ENCODE assay signal across 10 mouse cellular contexts in genomic region chr12:15698042-15698771, GRCm38 (mm10).
A peak's percentile ranks its signal among the peaks of the same experiment; 100 is the strongest.
DNase-seq lines count a peak whose midpoint lies in the region; ATAC-seq and TF ChIP-seq lines count a peak whose summit lies in the region.
"Had no signal": no experiment of that assay in that cellular context is flagged by ENCODE, and none has a peak within 500 bp of the region (broad histone marks: within the 10 kb centered on the region; RNA-seq: fewer than 3 reads in every experiment).

No protein-coding gene starts in this region.

- no peak for TF ChIP-seq POLR2A in limb, embryonic 14.5 days (IDR thresholded peaks at IDR 0.05; ENCODE audit: borderline replicate concordance, extremely low read depth, insufficient read depth, insufficient read length)

- 65% methylated on average over 6 of the region's 6 CpGs for WGBS in heart, embryonic 11.5 days (ENCODE audit: insufficient replicate concordance)
- 50% methylated on average over 6 of the region's 6 CpGs for WGBS in embryonic facial prominence, embryonic 12.5 days
- 39% methylated on average over 6 of the region's 6 CpGs for WGBS in intestine, embryonic 15.5 days
- 47% methylated on average over 6 of the region's 6 CpGs for WGBS in limb, embryonic 14.5 days

- no peak overlapping the region for H3K27ac ChIP-seq in heart, embryonic 11.5 days (ENCODE audit: low read depth, low read length)
- H3K27ac ChIP-seq in embryonic facial prominence, embryonic 12.5 days, result peak overlapping the region; percentile 46; the same call in 1 of the 2 replicates
- peak overlapping the region; percentile 11; the same call in 1 of the 2 replicates for H3K27ac ChIP-seq in intestine, embryonic 15.5 days
- no peak overlapping the region; the same call in 1 of the 2 replicates for H3K27ac ChIP-seq in limb, embryonic 14.5 days (replicated peaks; ENCODE audit: low read depth, low read length)
- H3K27ac ChIP-seq: left cerebral cortex, adult 2 months had no signal

- H3K4me3 ChIP-seq in heart, embryonic 11.5 days (ENCODE audit: low read depth, low read length), result no peak overlapping the region
- H3K4me3 ChIP-seq in embryonic facial prominence, embryonic 12.5 days, result no peak overlapping the region
- no peak overlapping the region for H3K4me3 ChIP-seq in intestine, embryonic 15.5 days (replicated peaks)
- H3K4me3 ChIP-seq in limb, embryonic 14.5 days (replicated peaks; ENCODE audit: low read length), result no peak overlapping the region
- H3K4me3 ChIP-seq: left cerebral cortex, adult 2 months had no signal

- no peaks in the 10 kb centered on the region for H3K4me1 ChIP-seq in heart, embryonic 11.5 days (ENCODE audit: control insufficient read depth, insufficient read depth, low read length)
- peaks cover 12% of the 10 kb centered on the region for H3K4me1 ChIP-seq in embryonic facial prominence, embryonic 12.5 days
- peaks cover 9% of the 10 kb centered on the region for H3K4me1 ChIP-seq in intestine, embryonic 15.5 days (replicated peaks)
- peaks cover 12% of the 10 kb centered on the region for H3K4me1 ChIP-seq in limb, embryonic 14.5 days (ENCODE audit: control insufficient read depth, insufficient read depth, low read length)

- no peak overlapping the region for H3K9ac ChIP-seq in heart, embryonic 11.5 days (ENCODE audit: low read depth, low read length)
- no peak overlapping the region for H3K9ac ChIP-seq in embryonic facial prominence, embryonic 12.5 days
- H3K9ac ChIP-seq in intestine, embryonic 15.5 days, result no peak overlapping the region
- H3K9ac ChIP-seq in limb, embryonic 14.5 days (ENCODE audit: low read depth, low read length, severe bottlenecking), result no peak overlapping the region

- DNase-seq in heart, adult 18-20 months, result peak; percentile 57 to 78
- peak; percentile 31 for DNase-seq in limb, embryonic 14.5 days (ENCODE audit: low spot score)
- DNase-seq in natural killer cell, adult 2 months (ENCODE audit: low spot score in 2 of 2), result no peak
- no peak for DNase-seq in spleen, postnatal 4 days (ENCODE audit: low spot score in 2 of 2)
- DNase-seq: right cerebral cortex, postnatal 4 days had no signal

- ATAC-seq in heart, embryonic 11.5 days (replicated peaks; ENCODE audit: insufficient number of reproducible peaks, low FRiP score, low TSS enrichment), result no peak
- ATAC-seq in embryonic facial prominence, embryonic 12.5 days (ENCODE audit: insufficient number of reproducible peaks, insufficient read depth, low FRiP score, low TSS enrichment), result no peak
- ATAC-seq in intestine, embryonic 15.5 days, result peak; percentile 34; the same call in 1 of the 2 replicates
- ATAC-seq in limb, embryonic 14.5 days (ENCODE audit: low FRiP score, low read depth), result no peak
- ATAC-seq in megakaryocyte-erythroid progenitor cell, adult 5-6 weeks (replicated peaks; ENCODE audit: low FRiP score, low TSS enrichment, poor library complexity, severe bottlenecking), result no peak

- H3K27me3 ChIP-seq in heart, embryonic 11.5 days (ENCODE audit: control insufficient read depth, insufficient read depth, low read length), result no peaks in the 10 kb centered on the region
- no peaks in the 10 kb centered on the region for H3K27me3 ChIP-seq in embryonic facial prominence, embryonic 12.5 days
- no peaks in the 10 kb centered on the region for H3K27me3 ChIP-seq in intestine, embryonic 15.5 days (replicated peaks)
- H3K27me3 ChIP-seq in limb, embryonic 14.5 days (ENCODE audit: control insufficient read depth, insufficient read depth, low read length), result no peaks in the 10 kb centered on the region

- no peak overlapping the region for H3K4me2 ChIP-seq in heart, embryonic 11.5 days
- H3K4me2 ChIP-seq in embryonic facial prominence, embryonic 12.5 days (replicated peaks), result no peak overlapping the region
- H3K4me2 ChIP-seq in intestine, embryonic 15.5 days (replicated peaks), result 0 out of 2 replicates have a peak overlapping the region, but pooled peaks have one; percentile 6
- no peak overlapping the region for H3K4me2 ChIP-seq in limb, embryonic 14.5 days (replicated peaks; ENCODE audit: low read depth, low read length, severe bottlenecking)

- no peaks in the 10 kb centered on the region for H3K9me3 ChIP-seq in heart, embryonic 11.5 days (replicated peaks; ENCODE audit: control insufficient read depth, low read length)
- H3K9me3 ChIP-seq in embryonic facial prominence, embryonic 12.5 days, result no peaks in the 10 kb centered on the region
- no peaks in the 10 kb centered on the region for H3K9me3 ChIP-seq in intestine, embryonic 15.5 days
- H3K9me3 ChIP-seq in limb, embryonic 14.5 days (ENCODE audit: control insufficient read depth, low read length), result no peaks in the 10 kb centered on the region

- H3K36me3 ChIP-seq in heart, embryonic 11.5 days (ENCODE audit: control insufficient read depth, insufficient read depth, low read length), result no peaks in the 10 kb centered on the region
- H3K36me3 ChIP-seq in embryonic facial prominence, embryonic 12.5 days, result no peaks in the 10 kb centered on the region
- H3K36me3 ChIP-seq in intestine, embryonic 15.5 days, result no peaks in the 10 kb centered on the region
- H3K36me3 ChIP-seq in limb, embryonic 14.5 days (ENCODE audit: control insufficient read depth, insufficient read depth, low read length), result no peaks in the 10 kb centered on the region

Comparison
In these comparisons a context has a peak if more than half of its experiments do, and no peak if none do; other contexts are left out.
1. DNase-seq: peak in heart, adult 18-20 months (2 of 2) and limb, embryonic 14.5 days (single experiment); none in natural killer cell, adult 2 months (0 of 2) and spleen, postnatal 4 days (0 of 2).
2. H3K27ac ChIP-seq: peak in embryonic facial prominence, embryonic 12.5 days (single experiment) and intestine, embryonic 15.5 days (single experiment); none in heart, embryonic 11.5 days (single experiment) and limb, embryonic 14.5 days (single experiment).